Mouse (Mus musculus): Measurements from ENCODE around the gene Rpl23a. TPM values are rescaled to one million over a fixed set of nuclear protein-coding genes. Genes with fewer than 3 reads are reported as not detected.

Gene Rpl23a
- 100 to 1,000 TPM; 747 to 755 TPM for total RNA-seq (2021)
- long read RNA-seq, experiment 1, transcript Rpl23a-201 (5 exons, 560 nt), result major isoform, 92 of 95 reads
- long read RNA-seq, experiment 1, partial matches to known transcripts, result 0 of 95 reads
- long read RNA-seq, experiment 1, other reads (novel, unspliced or antisense), result 1 of 95 reads
- long read RNA-seq, experiment 2, transcript Rpl23a-201 (5 exons, 560 nt), result major isoform, 97 of 107 reads
- long read RNA-seq, experiment 2, transcript Rpl23a-202 (4 exons, 588 nt), result minor isoform, 9 of 107 reads
- long read RNA-seq, experiment 2, partial matches to known transcripts, result 1 of 107 reads
- long read RNA-seq, experiment 2, other reads (novel, unspliced or antisense), result 0 of 107 reads

DNA sequence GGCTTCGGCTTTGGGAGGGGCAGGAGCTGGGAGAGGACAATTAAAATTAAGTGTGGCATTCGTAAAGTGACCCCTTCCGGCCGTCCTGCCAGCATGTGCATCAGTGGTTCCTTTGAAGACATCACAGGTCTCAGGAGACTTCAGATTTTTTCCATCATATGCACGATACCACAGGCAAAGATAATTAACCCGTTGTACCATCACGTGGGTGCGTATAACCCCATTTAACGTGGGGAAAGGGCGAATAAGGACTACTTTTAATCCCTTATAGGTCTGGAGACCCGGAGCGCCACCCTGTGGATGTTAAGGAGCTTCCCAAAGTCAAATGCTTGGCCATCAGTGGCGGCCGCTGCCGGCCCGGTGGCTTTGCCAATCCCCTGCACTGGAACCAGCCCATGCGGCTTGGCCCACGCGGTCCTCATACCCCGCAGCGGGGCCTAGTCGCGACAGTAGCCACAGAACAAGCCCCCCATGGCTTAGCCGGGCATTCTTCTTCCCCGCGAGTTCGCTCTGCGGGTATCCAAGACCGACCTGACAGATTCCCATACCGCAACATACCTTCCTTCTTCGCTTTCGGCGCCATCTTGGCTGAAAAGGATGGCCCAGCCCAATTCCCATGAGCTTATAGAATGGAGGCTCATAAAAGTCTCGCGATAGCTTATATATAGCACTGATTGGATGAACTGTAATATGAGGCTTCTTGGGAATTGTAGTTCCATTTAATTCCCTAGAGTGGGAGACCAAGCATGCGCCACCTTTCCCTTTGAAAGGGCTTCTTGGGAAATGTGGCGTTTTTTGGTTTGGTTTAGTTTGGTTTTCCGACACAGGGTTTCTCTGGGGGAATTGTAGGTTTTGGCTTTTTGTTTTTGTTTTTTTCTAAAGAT is at the start of gene Rpl23a:
Gene Rpl23a (minus strand): TSS at position 624 of the 884 bp plus-strand sequence.
- DNase-seq (ENCODE audit: low spot score in 2 of 2), result peak; percentile 82 to 91
- peak; percentile 64 for TF ChIP-seq CTCF (conservative IDR thresholded peaks at IDR 0.05)
- Histone ChIP-seq H3K4me3 (peak within 1 kb of the TSS; percentile 100), H3K27ac (peak within 1 kb of the TSS; percentile 97)

DNA sequence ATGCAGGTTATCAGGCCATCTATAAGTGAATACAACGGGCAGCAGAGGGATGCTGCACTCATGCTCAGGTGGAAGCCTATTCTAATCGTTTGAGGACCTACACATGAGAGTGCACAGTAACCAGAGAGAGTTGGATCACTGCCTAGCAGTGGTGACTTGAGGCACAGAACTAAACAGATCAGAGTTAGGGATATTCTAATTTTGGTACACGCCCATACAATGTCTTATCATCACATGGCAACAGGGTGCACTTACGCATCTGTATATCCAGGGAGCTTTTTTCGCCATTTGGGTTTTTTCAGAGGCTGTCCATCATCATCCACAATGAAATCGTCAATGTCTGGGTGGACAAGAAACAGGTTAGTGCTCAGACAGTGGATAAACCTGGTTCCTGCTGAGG is 48.1 kb upstream of the Rpl23a start:
- Histone ChIP-seq H3K27ac (no peak overlapping the region), H3K4me3 (no peak overlapping the region)
- DNase-seq (ENCODE audit: low spot score in 2 of 2), result no peak
- no peak for TF ChIP-seq CTCF (conservative IDR thresholded peaks at IDR 0.05)

GRCm38 (mm10) chr11:78223586-78223985 is 40.2 kb upstream of the Rpl23a start:
- no peak for TF ChIP-seq CTCF (conservative IDR thresholded peaks at IDR 0.05)
- no peak overlapping the region for H3K4me3 ChIP-seq
- H3K27ac ChIP-seq, result no peak overlapping the region
- DNase-seq (ENCODE audit: low spot score in 2 of 2), result no peak

- peak in 1 of 2 experiments; percentile 41 for DNase-seq (ENCODE audit: low spot score in 2 of 2)
- TF ChIP-seq CTCF (conservative IDR thresholded peaks at IDR 0.05), result no peak
- Histone ChIP-seq H3K4me3 (no peak overlapping the region), H3K27ac (peak overlapping the region; percentile 84)
These were observed 32.4 kb upstream of the Rpl23a start for GRCm38 (mm10) chr11:78215709-78216317.

DNA sequence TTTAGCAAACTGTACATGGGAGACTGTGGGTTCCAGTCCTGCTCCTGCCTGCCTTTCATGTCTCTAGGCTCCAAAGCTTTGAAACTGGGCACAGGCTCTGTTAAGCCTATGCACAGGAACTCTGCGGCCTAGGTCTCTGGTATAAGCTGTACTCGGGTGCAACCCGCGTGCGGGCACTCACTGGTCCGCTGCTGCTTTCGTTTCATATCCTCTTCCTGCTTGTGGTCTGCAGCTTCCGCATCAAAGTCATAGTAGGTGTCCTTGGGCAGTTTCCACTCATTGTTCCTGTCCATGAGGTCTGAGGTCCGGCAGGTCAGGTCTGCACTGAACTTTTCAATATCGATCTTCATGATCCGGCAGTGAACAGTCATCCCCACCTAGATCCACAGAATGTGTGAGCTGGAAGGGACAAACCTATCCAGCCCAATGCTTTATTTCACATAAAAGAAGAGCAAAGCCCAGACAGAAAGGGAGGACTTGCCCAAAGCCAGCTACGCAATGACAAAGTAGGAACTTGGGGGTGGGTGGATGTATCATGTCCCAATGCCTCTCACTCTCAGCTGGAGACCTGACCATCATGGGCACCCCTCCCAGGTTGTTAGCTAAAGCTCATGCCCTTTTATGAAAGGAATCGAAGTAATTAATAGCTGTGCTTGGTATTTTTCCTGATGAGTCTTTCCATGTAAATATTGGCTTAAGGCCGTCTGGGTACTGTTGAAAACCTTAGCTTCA is 29.9 kb upstream of the Rpl23a start:
- Histone ChIP-seq H3K4me3 (no peak overlapping the region), H3K27ac (no peak overlapping the region)
- no peak for TF ChIP-seq CTCF (conservative IDR thresholded peaks at IDR 0.05)
- DNase-seq (ENCODE audit: low spot score in 2 of 2), result no peak

DNA sequence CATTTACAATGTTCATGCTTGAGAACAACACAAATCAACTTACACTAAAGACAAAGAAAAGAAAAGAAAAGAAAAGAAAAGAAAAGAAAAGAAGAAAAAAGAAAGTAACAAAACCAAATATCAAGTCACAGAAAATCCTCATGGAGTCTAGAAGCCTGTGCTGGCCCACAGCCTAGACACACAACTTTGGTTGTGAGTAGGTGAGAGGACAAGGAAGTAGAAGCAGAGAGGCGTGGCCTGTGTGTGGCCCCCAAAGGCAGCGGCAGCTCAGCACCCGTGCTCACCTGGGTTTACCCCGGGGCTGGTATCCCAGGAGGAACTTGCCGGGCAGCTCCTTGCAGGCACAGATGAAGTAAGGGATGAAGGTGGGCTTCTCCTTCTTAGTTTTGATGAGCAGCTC is 28.1 kb upstream of the Rpl23a start:
- TF ChIP-seq CTCF (conservative IDR thresholded peaks at IDR 0.05), result no peak
- DNase-seq (ENCODE audit: low spot score in 2 of 2), result no peak
- no peak overlapping the region for H3K27ac ChIP-seq
- no peak overlapping the region for H3K4me3 ChIP-seq

- Histone ChIP-seq H3K4me3 (no peak overlapping the region), H3K27ac (no peak overlapping the region)
- no peak for TF ChIP-seq CTCF (conservative IDR thresholded peaks at IDR 0.05)
- DNase-seq (ENCODE audit: low spot score in 2 of 2), result no peak
These were observed 27.2 kb upstream of the Rpl23a start for GRCm38 (mm10) chr11:78210615-78211014.

- Histone ChIP-seq H3K4me3 (no peak overlapping the region), H3K27ac (no peak overlapping the region)
- no peak for DNase-seq (ENCODE audit: low spot score in 2 of 2)
- no peak for TF ChIP-seq CTCF (conservative IDR thresholded peaks at IDR 0.05)
These were observed 26.5 kb upstream of the Rpl23a start for GRCm38 (mm10) chr11:78209886-78210285.

- DNase-seq (ENCODE audit: low spot score in 2 of 2), result no peak
- Histone ChIP-seq H3K4me3 (no peak overlapping the region), H3K27ac (peak overlapping the region; percentile 78; the same call in 1 of the 2 replicates)
- no peak for TF ChIP-seq CTCF (conservative IDR thresholded peaks at IDR 0.05)
These were observed 23.8 kb upstream of the Rpl23a start for GRCm38 (mm10) chr11:78207190-78207589.

GRCm38 (mm10) chr11:78205361-78206206 is 22.2 kb upstream of the Rpl23a start:
- TF ChIP-seq CTCF (conservative IDR thresholded peaks at IDR 0.05), result no peak
- no peak for DNase-seq (ENCODE audit: low spot score in 2 of 2)
- no peak overlapping the region for H3K4me3 ChIP-seq
- peak overlapping the region; percentile 78 for H3K27ac ChIP-seq

DNA sequence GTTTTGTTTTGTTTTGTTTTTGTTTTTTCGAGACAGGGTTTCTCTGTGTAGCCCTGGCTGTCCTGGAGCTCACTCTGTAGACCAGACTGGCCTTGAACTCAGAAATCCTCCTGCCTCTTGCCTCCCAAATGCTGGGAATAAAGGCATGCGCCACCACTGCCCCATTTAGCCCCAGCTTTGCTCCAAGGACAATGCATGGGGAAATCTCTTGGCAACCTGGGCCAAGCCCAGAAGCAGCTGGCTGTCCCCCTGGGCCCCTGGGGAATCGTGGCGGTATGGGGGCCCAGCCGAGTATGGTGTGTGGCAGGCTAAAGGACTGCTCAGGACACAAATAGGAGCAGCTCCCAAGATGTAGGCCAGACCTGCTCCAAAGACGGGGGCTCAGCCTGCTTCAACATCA is 20.9 kb upstream of the Rpl23a start:
- no peak for TF ChIP-seq CTCF (conservative IDR thresholded peaks at IDR 0.05)
- DNase-seq (ENCODE audit: low spot score in 2 of 2), result no peak
- Histone ChIP-seq H3K27ac (peak overlapping the region; percentile 78; the same call in 1 of the 2 replicates), H3K4me3 (no peak overlapping the region)

- TF ChIP-seq CTCF (conservative IDR thresholded peaks at IDR 0.05), result no peak
- no peak for DNase-seq (ENCODE audit: low spot score in 2 of 2)
- Histone ChIP-seq H3K4me3 (no peak overlapping the region), H3K27ac (no peak overlapping the region)
These were observed 19.0 kb upstream of the Rpl23a start for GRCm38 (mm10) chr11:78202372-78202771.

All from layer of hippocampus, adult 2 months (tissue).